Mouse (Mus musculus): ENCODE measurements around the gene Cacna1h. TPM values are rescaled to one million over a fixed set of nuclear protein-coding genes. Genes with fewer than 3 reads are reported as not detected.

The Cacna1h gene
- total RNA-seq, 2 experiments from 2014 or later = 91.0 to 119 TPM

DNA sequence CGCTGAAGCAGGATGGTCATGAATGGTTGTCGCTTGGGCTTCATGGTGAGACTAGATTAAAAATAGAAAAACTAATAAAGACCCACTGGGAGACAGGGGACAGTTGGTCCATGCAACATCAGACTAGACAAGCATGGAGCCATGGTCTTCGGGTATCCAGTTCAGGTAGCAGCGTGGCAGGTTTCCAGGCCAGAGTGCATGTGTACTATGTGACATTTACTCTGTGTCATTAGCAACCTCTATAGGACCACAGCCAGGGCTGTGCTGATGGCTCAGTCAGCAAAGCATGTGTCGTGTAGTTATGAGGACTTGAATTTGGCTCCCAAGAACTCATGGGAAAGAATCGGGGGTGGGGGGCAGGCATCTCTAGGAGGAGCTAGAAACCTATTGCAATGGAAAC lies 93.6 kb downstream of the Cacna1h start:
- no peak for DNase-seq (ENCODE audit: extremely low spot score in 1 of 2, low spot score in 1 of 2)

- DNase-seq (ENCODE audit: extremely low spot score in 1 of 2, low spot score in 1 of 2) = no peak
These were observed 95.4 kb downstream of the Cacna1h start for GRCm38 (mm10) chr17:25338218-25338617.

- peak; percentile 55 to 86 for DNase-seq (ENCODE audit: extremely low spot score in 1 of 2, low spot score in 1 of 2)
These were observed 99.6 kb downstream of the Cacna1h start for GRCm38 (mm10) chr17:25333943-25334342.

DNA sequence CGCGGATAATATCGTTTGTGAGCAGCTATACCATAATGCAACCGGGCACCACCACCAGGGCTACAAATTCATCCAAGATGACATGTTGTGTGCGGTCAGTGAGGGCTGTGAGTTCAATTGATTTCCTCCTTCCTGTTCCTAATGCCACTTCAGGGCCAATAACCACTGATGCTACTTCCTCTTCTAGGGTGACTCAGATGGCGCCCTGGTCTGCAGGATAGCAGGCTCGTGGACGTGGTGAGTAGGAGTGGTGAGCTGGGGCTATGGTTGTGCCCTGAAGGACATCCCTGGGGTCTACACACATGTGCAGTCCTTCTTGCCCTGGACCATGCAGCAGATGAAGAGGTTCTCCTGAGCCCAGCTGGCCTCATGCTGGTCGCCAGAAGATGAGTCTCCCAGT lies 101.3 kb downstream of the Cacna1h start:
- DNase-seq (ENCODE audit: extremely low spot score in 1 of 2, low spot score in 1 of 2) = no peak

Other genes starting within 250 kb of the Cacna1h start
- gene BC003965, start 249.2 kb downstream of the Cacna1h start, total RNA-seq (2021) = 10 to 100 TPM; 20.7 to 21.5 TPM
- 10 to 100 TPM; 32.5 to 34.4 TPM for gene Unkl, start 245.4 kb downstream of the Cacna1h start, total RNA-seq (2021)
- 10 to 100 TPM; 74.3 to 74.9 TPM for gene Gnptg, start 193.7 kb downstream of the Cacna1h start, total RNA-seq (2021)
- 10 to 100 TPM; 25.1 to 28.5 TPM for gene Tsr3, start 193.6 kb downstream of the Cacna1h start, total RNA-seq (2021)
- gene Baiap3, start 177.4 kb downstream of the Cacna1h start, total RNA-seq (2021) = 1 to 10 TPM; 6.6 to 8.9 TPM
- gene Ube2i, start 159.2 kb downstream of the Cacna1h start, total RNA-seq (2021) = 100 to 1,000 TPM; 229 to 234 TPM
- gene Prss34, start 135.4 kb downstream of the Cacna1h start, total RNA-seq (2021) = not detected
- gene Prss28, start 125.1 kb downstream of the Cacna1h start, total RNA-seq (2021) = not detected
- not detected for gene Prss29, start 115.1 kb downstream of the Cacna1h start, total RNA-seq (2021)
- under 1 TPM in 1 of 2 experiments, not detected in 1; 0.42 TPM for gene Tpsab1, start 88.2 kb downstream of the Cacna1h start, total RNA-seq (2021)
- gene Tpsb2, start 67.5 kb downstream of the Cacna1h start, total RNA-seq (2021) = 1 to 10 TPM in 1 of 2 experiments, under 1 TPM in 1; 0.35 to 1.2 TPM
- not detected for gene Tpsg1, start 64.5 kb downstream of the Cacna1h start, total RNA-seq (2021)
- 1 to 10 TPM; 1.7 to 2.4 TPM for gene Tekt4, start 20.8 kb upstream of the Cacna1h start, total RNA-seq (2021)
- under 1 TPM in 1 of 2 experiments, not detected in 1; 0.15 TPM for gene Sstr5, start 63.5 kb upstream of the Cacna1h start, total RNA-seq (2021)
- 10 to 100 TPM; 61.9 to 67.1 TPM for gene Sox8, start 136.9 kb upstream of the Cacna1h start, total RNA-seq (2021)
- 10 to 100 TPM; 24.9 to 34.0 TPM for gene Lmf1, start 145.3 kb upstream of the Cacna1h start, total RNA-seq (2021)